Mouse (Mus musculus) thymus, adult 2 months (tissue): ENCODE results near the gene Srpk1.

Experiments
- CTCF ChIP-seq: fragments of 200-500 bp; IDR thresholded peaks from 2 replicates; pipeline ENCODE4 v1.5.1; 2012; ENCODE audit warnings: mild to moderate bottlenecking, control low read depth, low read length, moderate library complexity, borderline replicate concordance; ENCODE audit not compliant: control insufficient read depth, poor library complexity, insufficient read depth; ENCODE audit errors: extremely low read depth
- POLR2A ChIP-seq: fragments of 200-500 bp; IDR thresholded peaks from 2 replicates; pipeline ENCODE4 v1.6.1; 2012; ENCODE audit warnings: mild to moderate bottlenecking, low read length, control low read depth, moderate library complexity; ENCODE audit not compliant: control insufficient read depth, poor library complexity, insufficient read depth; ENCODE audit errors: extremely low read depth

DNA sequence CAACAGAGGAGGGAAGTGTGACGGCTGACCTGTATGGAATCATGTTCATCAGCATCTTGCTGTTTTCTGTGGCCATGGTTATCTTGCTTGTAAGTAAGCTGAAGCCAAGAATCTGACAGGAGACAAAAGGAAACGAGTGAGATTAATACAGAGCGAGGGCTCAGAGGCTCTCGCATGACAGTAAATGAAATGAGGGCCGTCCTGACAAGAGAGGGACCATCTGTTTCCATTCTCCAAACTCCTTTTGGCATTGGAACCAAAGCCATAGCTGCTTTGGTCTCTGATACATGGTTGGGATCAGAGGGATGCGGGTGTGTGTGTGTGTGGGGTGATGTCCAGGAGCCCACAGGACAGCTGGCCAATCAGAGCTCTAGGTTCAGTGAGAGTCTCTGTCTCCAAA lies 37.1 kb upstream of the Srpk1 start:
- TF ChIP-seq CTCF = no peak
- TF ChIP-seq POLR2A = no peak
